Mouse (Mus musculus) ovary, postnatal 14 days (tissue): ENCODE data around the gene Isy1.
A peak's percentile ranks its signal among the peaks of the same experiment; 100 is the strongest.

Experiments used
- DNase-seq: peaks from one replicate; pipeline ENCODE4 v3.0.0; 2022; ENCODE audit warnings: low spot score

The Isy1 gene

GRCm38 (mm10) chr6:87838551-87839197 lies at the start of gene Isy1:
Gene Isy1 (minus strand): TSS chr6:87838798.
- DNase-seq: peak; percentile 90

GRCm38 (mm10) chr6:87887594-87888233 lies 49.1 kb upstream of the Isy1 start, which contains the start of gene Copg1:
Gene Copg1 (plus strand): TSS chr6:87887814.
- DNase-seq: peak; percentile 100

- DNase-seq: no peak
These were observed 48.1 kb upstream of the Isy1 start for GRCm38 (mm10) chr6:87886721-87887120.

- DNase-seq: no peak
These were observed 44.2 kb upstream of the Isy1 start for GRCm38 (mm10) chr6:87882816-87883215.

- DNase-seq: no peak
These were observed 43.6 kb upstream of the Isy1 start for GRCm38 (mm10) chr6:87882221-87882620.

GRCm38 (mm10) chr6:87879628-87880027 lies 41.0 kb upstream of the Isy1 start:
- no peak for DNase-seq

- DNase-seq: no peak
These were observed 40.4 kb upstream of the Isy1 start for GRCm38 (mm10) chr6:87879010-87879409.

GRCm38 (mm10) chr6:87876068-87876643 lies 37.6 kb upstream of the Isy1 start:
- no peak for DNase-seq

GRCm38 (mm10) chr6:87875562-87875961 lies 37.0 kb upstream of the Isy1 start:
- no peak for DNase-seq

- DNase-seq: no peak
These were observed 36.5 kb upstream of the Isy1 start for GRCm38 (mm10) chr6:87875083-87875482.

GRCm38 (mm10) chr6:87873963-87874362 lies 35.4 kb upstream of the Isy1 start:
- no peak for DNase-seq

- DNase-seq: no peak
These were observed 34.5 kb upstream of the Isy1 start for GRCm38 (mm10) chr6:87873104-87873503.

- no peak for DNase-seq
These were observed 32.6 kb upstream of the Isy1 start for GRCm38 (mm10) chr6:87871240-87871639.

GRCm38 (mm10) chr6:87870440-87870839 lies 31.8 kb upstream of the Isy1 start:
- no peak for DNase-seq

GRCm38 (mm10) chr6:87868871-87869506 lies 30.4 kb upstream of the Isy1 start:
- DNase-seq: peak; percentile 78

- no peak for DNase-seq
These were observed 28.7 kb upstream of the Isy1 start for GRCm38 (mm10) chr6:87867256-87867655.

- DNase-seq: no peak
These were observed 27.6 kb upstream of the Isy1 start for GRCm38 (mm10) chr6:87866211-87866610.

- no peak for DNase-seq
These were observed 18.5 kb upstream of the Isy1 start for GRCm38 (mm10) chr6:87857071-87857470.

GRCm38 (mm10) chr6:87853446-87853845 lies 14.8 kb upstream of the Isy1 start:
- DNase-seq: no peak

GRCm38 (mm10) chr6:87851871-87852270 lies 13.3 kb upstream of the Isy1 start:
- DNase-seq: no peak

GRCm38 (mm10) chr6:87850900-87851614 lies 12.5 kb upstream of the Isy1 start, which contains the start of gene Cnbp:
Gene Cnbp (minus strand): TSS chr6:87851106.
- DNase-seq: peak; percentile 95
